Mouse (Mus musculus) adrenal gland, postnatal 10 days (tissue): ENCODE results near the gene E130309D02Rik. TPM values are rescaled to one million over a fixed set of nuclear protein-coding genes. Genes with fewer than 3 reads are reported as not detected.

Experiments used
- DNase-seq: peaks from one replicate; pipeline ENCODE4 v3.0.0; 2021; ENCODE audit warnings: mixed read lengths
- total RNA-seq, 2 experiments: library from RNA; stranded (reverse); gene quantifications; 2 replicates each; pipeline ENCODE4 v1.2.3; 2021

E130309D02Rik gene
- total RNA-seq, 2 experiments from 2014 or later = 23.0 to 23.5 TPM

DNA sequence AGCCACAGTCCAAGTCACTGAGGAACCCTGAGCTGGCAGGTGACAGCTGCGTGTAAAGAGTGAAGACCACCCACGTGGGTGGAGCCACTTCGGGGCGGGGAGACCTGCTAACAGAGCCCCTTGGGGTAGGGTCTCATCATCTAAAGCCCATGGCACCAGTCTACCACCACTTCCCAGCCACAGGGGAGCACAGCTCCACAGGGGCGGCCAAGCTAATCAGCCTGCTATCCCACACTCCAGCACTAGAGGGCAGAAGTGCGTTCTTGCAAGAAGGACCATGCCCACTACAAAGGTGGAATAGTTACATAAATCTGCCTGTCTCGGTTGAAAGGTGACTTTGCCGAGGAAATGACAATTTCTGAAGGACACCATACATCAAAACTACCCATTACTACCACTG lies 3.3 kb downstream of the E130309D02Rik start:
- peak; percentile 85 for DNase-seq

DNA sequence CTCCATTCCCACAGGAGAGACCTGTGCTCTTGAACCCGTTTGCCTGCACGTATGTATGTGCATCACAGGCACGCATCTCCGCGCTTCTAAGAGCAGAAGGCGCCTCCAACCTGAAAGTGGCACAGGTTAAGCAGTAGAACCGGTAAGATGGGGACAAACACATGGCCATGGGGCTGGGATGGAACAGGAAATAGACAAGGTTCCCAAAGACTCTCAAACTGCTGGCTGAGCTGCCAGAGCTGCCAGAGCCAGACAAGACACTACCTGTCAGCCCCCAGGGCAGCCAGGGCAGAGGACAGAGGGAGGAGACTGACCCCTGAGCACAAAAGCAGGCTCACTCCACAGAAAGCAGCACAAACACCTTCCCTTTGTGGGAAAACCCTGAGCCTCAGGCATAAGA lies 5.2 kb downstream of the E130309D02Rik start:
- DNase-seq = no peak

DNA sequence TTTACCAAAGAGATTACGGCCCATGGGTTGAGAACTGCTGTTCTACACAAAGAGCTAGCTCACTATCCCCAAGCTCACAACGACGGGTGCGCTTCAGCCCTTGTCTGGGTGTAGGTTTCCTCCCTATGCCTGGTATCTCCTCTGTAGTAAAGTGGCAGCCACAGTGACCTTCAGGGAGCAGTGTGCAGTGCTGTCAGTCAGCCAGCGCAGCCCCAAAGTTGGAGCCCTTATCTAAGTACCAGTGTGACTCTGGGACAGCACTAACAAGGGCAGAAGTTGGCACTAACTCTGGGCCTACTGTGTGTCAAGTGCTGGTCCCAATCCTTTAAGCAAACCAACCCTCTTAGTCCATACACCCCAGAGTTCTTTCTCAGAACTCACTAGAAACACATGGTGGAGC lies 6.3 kb downstream of the E130309D02Rik start:
- DNase-seq = peak; percentile 19

DNA sequence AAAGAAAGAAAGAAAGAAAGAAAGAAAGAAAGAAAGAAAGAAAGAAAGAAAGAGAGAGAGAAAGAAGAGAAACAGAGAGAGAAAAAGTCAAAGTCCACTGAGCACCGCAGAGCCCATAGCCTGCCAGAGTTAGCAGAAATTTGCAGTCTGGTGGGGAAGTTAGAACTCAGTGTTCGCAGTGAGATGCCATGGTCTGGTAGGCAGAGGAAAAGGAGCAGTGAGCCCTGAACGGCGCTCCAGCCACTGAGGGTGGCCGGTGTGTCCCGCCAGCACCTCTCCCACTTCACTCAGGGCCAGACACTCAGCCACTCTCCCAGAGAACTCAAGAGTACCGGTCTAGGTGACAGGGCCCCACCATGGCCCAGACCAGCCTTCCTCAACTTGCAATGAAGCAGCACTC lies 10.9 kb downstream of the E130309D02Rik start:
- no peak for DNase-seq

DNA sequence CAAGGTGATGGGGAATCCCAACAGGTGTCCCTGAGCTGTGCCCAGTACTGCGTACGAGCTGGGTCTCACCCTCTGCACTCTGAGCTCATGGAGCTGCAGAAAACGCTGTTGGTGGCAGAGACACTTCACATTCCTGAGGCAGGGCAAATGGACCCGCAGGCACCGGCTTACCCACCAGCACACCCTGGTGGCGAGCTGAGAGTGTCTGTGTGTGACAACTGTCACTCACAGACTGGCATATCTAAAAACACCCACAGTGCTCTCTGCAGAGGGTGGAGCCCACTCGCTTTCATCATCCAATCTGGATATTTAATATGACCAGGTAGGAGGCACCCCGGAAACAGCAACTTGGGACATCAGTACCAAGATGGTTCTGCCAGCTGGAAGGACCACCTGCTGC lies 13.9 kb downstream of the E130309D02Rik start:
- no peak for DNase-seq

DNA sequence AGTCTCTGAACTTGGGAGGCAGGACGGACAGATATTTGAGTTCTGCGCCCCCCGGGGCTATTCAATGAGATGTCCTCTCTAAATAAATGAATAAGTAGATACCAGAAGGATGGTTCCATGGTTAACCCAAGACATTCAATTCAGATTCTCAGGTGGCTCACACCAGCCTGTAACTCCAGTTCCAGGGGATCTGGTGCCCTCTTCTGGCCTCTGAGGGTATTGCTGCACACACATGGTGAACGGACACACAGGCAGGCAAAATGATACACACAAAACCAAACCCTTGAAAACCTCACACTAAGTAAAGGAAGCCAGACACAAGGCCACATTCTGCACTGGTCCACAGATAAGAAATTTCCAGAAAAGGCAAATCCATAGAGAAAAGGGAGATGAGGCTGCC lies 15.5 kb downstream of the E130309D02Rik start:
- DNase-seq = peak; percentile 73

DNA sequence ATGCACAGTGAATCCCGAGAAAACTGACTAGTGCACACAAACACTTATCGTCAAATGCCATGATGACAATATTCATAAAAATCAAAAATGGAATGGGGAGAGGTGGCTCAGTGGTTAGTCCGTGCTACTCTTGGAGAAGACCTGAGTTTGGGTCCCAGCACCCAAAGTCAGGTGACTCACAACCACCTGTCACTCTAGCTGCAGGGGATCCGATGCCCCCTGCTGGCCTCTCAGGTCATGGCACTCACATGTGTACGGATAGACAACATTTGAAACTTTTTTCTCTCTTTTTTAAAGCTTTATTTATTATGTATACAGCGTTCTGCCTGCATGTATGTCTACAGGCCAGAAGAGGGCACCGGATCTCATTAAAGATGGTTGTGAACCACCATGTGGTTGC lies 16.8 kb downstream of the E130309D02Rik start:
- no peak for DNase-seq

DNA sequence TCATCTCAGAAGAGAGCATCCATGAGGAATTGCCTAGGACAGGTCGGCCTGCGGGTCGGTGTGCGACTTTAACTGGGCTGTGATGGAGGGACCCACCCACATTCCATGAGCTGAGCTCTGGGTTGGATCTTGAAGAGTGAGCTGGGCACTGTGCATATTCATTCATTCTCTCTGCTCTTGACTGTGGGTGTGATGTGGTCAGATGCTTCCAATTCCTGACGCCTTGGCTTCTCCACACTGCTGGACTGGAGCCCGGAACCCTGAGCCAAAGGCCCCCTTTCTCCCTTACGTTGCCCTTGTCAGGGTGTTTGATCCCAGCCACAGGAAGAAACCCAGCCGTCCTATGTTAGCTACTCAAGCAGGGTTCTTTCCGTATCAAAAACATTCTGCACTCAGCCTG lies 17.2 kb downstream of the E130309D02Rik start:
- no peak for DNase-seq

DNA sequence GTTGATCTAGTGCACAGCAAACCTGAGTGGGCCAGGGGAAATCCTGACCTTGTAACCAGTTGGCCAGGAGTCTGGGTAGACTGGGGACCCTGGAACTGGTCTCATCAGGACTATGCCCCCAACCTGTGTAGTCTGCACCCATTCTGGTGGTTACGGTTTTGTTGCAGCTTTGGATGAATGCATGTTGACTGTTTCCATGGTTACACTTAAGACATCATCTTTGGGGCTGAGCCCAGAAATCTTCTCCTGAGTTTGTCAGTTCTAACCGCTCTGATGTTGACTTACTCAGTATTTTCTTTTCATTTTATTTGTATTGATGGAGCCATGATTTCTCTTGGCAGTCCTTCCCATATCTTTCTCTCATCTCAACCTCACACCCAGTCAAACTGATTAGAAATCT lies 19.8 kb downstream of the E130309D02Rik start:
- DNase-seq = no peak

DNA sequence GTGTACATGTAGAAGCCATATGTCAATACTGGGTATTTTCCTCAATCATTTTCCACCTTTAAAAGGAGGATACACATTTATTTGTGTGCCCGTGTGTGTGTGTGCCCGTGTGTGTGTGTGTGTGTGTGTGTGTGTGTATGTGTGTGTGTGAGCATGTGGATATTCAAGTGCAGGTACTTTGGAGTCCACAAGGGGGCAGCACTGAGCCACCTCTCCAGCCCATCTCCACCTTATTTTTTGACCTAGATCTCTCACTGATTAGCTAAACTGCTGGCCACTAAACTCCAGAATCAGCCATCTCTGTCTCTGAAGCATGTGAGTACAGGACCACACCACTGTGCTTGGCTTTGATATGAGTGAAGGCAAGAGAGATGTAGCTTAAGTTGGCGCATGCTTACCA lies 20.3 kb downstream of the E130309D02Rik start:
- no peak for DNase-seq

DNA sequence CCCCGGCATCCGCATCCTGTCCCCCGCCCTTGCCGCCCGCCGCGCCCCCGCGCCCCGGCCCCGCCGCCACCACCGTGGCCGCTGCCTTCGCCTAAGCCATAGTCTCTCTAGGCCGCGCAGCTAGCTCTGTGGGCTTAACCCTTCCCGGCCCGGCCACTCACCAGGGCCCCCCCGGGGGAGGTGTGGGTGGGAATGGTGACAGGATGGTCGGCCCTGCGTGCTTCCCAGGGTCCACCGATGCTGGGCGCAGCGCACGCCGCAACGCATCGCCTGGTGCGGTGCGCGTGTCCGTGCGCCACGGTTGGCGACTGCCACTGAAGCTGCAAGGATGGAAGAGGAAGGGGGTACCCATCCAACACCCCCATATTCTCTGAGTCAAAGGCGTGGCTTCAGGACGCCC lies 21.8 kb downstream of the E130309D02Rik start, which contains the start of gene Zfp853:
Zfp853 (minus strand) TSS at position 220 of the 400 bp plus-strand sequence.
- DNase-seq = no peak

DNA sequence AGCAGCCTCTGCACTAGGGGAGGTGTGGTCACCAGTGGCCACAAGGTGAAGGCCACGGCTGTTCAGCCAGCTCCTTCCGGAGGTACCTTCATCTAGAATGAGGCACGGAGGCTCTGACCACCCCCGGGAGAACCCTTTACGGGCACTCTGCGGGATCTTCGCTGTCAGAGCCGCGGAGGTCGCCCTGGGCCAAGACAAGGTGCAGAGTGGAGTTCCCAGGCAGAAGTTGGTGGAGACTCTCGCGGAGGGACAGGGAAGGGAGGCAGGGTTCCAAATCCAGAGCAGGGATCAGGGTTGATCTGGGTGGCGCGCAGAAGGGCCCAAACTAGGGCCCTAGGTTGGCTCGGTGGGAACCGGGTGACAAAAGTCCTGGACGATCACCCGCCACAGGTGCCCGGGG lies 22.3 kb downstream of the E130309D02Rik start:
- DNase-seq = no peak

DNA sequence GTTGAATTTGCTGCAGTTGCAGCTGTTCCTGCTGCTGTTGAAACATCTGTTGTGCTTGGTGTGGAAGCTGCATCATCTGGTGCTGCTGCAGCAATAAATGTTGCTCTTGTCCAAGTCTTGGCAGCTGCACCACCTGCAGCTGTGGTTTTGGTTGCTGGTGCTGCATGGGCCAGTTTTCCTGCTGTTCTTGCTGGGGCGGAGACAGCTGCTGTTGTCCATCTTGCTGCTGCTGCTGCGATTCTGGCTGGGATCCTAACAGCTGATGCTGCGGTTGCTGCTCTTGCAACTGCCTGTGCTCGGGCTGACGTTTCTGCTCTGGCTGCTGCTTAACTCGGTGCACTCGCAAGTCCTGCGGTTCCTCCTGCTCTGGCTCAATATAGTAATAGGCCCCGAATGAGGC lies 25.9 kb downstream of the E130309D02Rik start:
- no peak for DNase-seq

DNA sequence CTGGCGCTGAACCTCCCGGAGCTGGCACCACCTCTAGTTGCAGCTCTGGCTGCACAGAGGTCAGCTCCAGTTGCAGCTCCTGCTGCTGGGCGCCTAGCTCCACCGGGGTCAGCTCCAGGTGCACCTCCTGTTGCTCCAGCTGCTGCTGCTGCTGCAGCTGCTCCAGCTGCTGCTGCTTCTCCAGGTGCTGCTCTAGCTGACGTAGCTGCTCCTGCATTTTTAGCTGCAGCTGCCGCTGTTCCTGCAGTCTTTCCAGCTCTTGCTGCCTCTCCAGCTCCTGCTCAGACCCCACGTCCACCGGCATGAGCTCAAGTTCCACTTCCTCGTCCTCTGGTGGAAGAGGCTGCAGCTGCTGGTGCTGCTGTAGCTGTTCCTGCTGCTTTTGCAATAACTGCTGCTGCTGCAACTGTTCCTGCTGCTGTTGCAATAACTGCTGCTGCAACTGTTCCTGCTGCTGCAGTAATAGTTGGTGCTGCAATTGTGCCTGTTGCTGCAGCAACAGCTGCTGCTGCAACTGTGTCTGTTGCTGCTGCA lies 26.7 kb downstream of the E130309D02Rik start:
- no peak for DNase-seq

DNA sequence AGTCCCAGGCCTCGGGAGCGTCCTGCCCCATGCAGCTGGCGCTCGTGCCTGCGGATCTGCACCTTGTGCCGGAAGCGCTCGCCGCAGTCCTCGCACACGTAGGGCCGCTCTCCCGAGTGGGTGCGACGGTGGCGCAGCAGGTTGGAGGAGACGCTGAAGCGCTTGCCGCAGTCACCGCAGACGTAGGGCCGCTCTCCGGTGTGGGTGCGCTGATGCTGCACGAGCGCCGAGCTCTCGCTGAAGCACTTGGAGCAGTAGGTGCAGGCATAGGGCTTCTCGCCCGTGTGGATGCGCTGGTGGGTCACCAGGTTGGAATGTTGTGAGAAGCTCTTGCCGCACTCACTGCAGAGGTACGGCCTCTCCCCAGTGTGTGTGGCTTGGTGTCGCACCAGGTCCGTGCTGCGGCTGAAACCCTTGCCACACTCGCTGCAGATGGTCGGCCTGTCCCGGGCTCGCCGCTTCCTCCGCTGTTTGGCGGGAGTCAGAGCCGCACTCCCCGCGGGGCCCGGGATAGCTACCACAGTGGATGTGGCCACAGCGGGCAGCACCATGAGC lies 27.3 kb downstream of the E130309D02Rik start:
- no peak for DNase-seq

DNA sequence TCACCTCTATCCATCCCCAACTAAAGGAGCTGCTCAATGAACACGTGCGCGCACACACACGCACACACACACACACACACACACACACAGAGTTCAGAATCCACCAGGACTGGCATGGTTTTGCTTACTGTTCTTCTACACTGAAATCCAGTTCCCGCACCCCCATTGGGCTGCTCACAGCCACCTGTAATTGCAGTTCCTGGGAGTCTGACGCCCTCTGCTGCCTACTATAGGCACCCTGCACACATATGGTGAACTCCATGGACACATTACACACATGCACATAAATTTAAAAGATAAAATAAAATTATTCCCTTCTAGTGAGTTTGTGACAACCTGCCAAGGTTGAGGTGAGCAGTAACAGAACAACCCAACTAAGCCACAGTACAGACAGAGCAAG lies 30.4 kb downstream of the E130309D02Rik start:
- no peak for DNase-seq

DNA sequence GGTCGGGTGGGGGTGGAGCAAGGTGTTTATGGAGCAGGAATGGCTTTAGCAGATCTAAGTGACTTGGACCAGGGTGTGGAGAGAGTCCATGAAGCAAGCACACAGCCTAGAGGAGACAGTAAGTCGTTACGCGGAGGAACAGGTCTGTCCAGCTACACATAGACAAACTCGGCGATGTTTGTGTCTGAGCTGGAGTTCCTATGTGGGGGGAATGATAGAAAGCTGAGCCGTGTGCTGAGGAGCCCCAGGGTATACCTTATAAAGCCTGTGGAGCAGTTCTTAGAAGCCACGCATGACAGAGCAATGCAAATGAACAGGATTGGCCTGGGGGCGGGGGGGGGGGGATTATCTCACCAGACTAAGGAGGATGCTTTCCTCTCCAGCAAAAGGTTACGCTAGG lies 35.9 kb downstream of the E130309D02Rik start:
- DNase-seq = no peak

DNA sequence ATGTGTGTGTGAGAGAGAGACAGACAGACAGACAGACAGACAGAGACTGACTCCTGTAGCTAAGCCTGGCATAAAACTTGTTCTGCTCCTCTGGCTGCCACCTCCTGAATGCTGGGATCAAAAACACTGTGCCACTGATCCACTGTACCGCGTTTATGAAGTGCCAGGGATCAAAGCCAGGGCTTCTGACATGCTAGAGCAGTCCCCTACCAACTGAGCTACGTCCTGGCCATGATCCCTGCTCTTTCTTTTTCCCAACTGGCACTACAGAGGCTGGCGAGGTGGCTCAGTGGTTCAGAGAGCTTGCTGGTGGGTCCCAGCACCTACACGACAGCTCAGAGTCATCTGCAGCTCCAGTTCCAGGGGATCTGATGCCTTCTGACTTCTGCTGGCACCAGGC lies 39.4 kb downstream of the E130309D02Rik start:
- DNase-seq = no peak

DNA sequence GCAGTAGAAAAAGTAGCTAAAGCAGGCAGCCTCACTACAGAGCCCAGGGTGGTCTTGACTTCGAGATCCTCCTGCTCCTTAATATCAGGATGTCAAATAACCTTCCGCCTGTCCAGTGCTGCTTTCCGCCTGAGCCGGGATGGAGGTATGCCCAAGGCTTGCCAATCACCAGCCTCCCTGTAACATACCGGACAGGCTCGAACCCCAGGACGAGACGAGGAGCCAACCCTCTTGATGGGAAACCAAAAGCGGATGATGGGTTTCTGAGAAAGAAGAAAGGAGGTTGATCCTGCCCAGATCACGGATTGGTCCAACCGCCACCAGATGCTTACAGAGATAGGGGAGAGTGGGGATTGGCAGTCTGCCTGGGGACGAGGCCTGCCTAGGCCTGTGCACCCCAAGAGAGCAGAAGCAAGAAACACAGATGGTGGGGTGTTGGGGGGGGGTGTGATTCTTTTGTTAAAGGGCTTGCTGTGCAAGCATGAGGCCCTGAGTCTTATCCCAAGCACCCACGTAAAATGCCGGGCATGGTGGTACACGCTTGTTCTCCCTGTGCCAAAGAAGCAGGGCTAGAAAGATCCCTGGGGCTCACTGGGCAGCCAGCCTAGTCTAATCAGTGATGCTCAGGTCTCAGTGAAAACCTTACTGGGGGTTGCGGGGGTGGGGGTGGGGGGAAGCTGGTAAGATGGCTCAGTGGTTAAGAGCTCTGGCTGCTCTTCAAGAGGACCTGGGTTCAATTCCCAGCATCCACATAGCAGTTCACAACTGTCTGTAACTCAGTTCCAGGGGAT lies 42.4 kb downstream of the E130309D02Rik start:
- no peak for DNase-seq

DNA sequence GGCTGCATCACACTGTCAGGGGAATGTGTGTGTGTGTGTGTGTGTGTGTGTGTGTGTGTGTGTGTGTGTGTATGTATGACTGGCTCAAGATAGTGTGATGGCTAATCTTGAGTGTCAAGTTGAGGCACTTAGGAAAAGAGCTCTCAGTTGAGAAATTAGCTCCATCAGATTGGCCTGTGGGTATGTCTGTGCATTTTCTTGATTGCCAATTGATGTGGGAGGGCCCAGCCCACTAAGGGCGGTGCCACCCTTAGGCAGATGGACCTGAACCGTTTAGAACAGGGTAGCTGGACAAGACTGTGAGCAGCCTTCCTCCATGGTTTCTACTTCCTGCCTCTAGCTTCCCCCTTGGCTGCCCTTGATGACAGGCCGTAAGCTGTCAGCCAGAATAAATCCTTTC lies 43.1 kb downstream of the E130309D02Rik start:
- no peak for DNase-seq

DNA sequence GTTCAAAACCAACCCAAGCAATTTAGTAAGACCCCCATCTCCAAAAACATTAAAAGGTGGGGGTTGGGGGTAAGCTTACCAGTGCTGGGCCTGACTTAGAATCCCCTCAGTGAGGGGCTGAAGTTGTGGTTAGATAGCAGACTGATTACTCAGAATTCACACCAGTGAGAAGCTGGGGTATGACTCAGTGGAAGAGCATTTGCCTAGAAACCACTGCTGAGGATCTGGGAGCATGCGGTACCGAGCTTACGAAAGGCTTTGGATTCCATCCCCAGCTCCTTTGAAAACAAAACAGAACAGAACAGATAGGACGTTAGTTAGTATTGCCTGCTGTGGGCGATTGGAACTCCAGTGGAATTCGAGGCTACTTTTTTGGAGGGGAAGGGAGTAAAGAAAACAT lies 43.5 kb downstream of the E130309D02Rik start:
- DNase-seq = no peak

DNA sequence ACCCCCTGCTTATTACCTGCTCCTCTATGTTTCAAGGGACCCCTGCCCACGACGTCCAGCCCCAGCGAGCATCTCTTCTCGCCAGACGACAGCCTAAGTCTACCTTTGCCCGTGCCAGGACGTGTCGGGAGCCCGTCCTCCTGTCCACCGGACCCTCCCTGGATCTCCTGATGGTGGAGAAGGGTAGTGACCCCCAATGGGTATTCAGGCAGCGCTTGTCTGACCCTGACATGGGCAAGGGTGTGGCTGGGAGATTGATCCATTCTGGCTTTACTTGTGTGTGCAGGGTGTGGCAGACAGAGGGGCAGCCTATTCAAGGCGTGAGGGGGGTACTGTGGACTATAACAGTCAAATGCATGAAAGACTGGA lies 45.0 kb downstream of the E130309D02Rik start:
- no peak for DNase-seq

DNA sequence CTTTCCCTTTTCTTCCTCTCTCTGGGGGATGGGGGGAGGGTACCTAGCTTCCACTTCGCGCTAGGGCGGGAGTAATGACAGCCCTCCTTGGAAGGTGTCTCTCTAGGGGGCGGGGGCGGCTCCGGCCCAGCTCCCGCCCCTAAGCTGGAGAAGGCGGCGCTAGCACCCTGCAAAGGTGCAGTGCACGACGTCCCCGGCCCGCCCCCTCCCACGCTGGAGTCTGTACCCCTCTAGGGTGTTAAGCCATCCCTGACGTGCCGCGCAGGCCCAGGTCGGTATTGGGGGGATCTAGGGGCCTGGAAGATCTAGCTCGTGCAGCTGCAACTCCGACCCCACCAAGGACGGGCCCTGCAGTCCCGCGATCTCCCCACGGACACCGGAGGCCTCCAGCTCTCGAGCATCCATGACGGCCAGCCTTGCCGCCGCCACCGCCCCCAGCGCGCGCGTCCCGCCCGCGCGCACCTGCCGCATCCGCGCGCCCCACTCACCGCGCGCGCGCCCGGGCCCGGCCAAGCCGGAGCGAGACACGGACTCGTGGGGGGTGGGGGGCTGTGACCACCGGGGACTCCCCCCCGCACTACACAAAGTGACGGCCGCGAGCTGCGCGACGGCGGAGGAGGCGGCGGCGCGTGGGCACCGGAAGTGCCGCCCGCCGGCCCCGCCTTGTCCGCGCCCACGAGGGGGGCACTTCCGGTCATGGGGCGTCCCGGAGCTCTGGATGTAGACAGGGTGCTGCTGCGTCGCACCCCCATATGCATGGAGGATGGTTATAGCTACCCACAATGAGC lies 45.6 kb downstream of the E130309D02Rik start, which contains the start of gene Zfp316:
Zfp316 (minus strand) TSS at position 660 of the 788 bp plus-strand sequence.
- DNase-seq = peak; percentile 82
